Mouse (Mus musculus) liver, embryonic 16.5 days (tissue): ENCODE data around the gene Gm10644. TPM values are rescaled to one million over a fixed set of nuclear protein-coding genes. Genes with fewer than 3 reads are reported as not detected.

Experiments
- ATAC-seq: fragments of 200-750 bp; cut with Nextera tagmentation; 2 replicates; pipeline ENCODE4 v1.8.0; 2017; ENCODE audit warnings: low read depth, mild to moderate bottlenecking, moderate number of reproducible peaks, moderate library complexity
- H3K27ac ChIP-seq: fragments of 300-500 bp; sonication (generic); 2 replicates; pipeline ENCODE4 v1.5.1; 2014; ENCODE audit warnings: mild to moderate bottlenecking, low read length
- H3K27me3 ChIP-seq: fragments of 300-500 bp; sonication (generic); 2 replicates; pipeline ENCODE4 v1.6.1; 2014; ENCODE audit warnings: low read depth, low read length, mixed read lengths; ENCODE audit not compliant: control insufficient read depth, insufficient read depth
- H3K36me3 ChIP-seq: fragments of 300-500 bp; sonication (generic); 2 replicates; pipeline ENCODE4 v1.6.1; 2014; ENCODE audit warnings: mild to moderate bottlenecking; ENCODE audit not compliant: control insufficient read depth, insufficient read depth
- H3K4me1 ChIP-seq: fragments of 300-500 bp; sonication (generic); 2 replicates; pipeline ENCODE4 v1.6.1; 2014; ENCODE audit warnings: low read depth, low read length, mixed read lengths; ENCODE audit not compliant: control insufficient read depth
- H3K4me2 ChIP-seq: fragments of 300-500 bp; sonication (generic); 2 replicates; pipeline ENCODE4 v1.6.1; 2014; ENCODE audit warnings: low read depth, low read length, mixed read lengths
- H3K4me3 ChIP-seq: fragments of 300-500 bp; sonication (generic); 2 replicates; pipeline ENCODE4 v1.5.1; 2014; ENCODE audit warnings: low read depth, mild to moderate bottlenecking, low read length
- H3K9ac ChIP-seq: fragments of 300-500 bp; sonication (generic); 2 replicates; pipeline ENCODE4 v1.6.1; 2014; ENCODE audit warnings: low read depth, low read length
- H3K9me3 ChIP-seq: fragments of 300-500 bp; sonication (generic); replicated peaks from 2 replicates; pipeline ENCODE4 v1.6.1; 2016; ENCODE audit warnings: low read length; ENCODE audit not compliant: control insufficient read depth
- WGBS: fragments of 180-500 bp; shearing (Covaris S2); extraction: QIAGEN DNeasy Blood & Tissue Kit; methylation state at CpG from one replicate; pipeline ENCODE4 v1.1.7; 2014; ENCODE audit not compliant: insufficient replicate concordance; 5-methylcytosine and 5-hydroxymethylcytosine counted together
- polyA plus RNA-seq: library from polyadenylated mRNA; unstranded; fragments of >200 nt; fragmentation: Nextera tagmentation; extraction: Ambion mirVana; gene quantifications from 2 replicates; pipeline ENCODE4 v1.2.1, GENCODE M21; 2015

Gm10644 gene
- polyA plus RNA-seq, 1 experiment from 2014 or later = 0.41 TPM

GRCm38 (mm10) chr8:83955958-83956218 lies 883 bp upstream of the Gm10644 start:
- no peak for ATAC-seq
- Histone ChIP-seq H3K4me3 (peak overlapping the region; percentile 83), H3K27me3 (no peaks in the 10 kb centered on the region), H3K9ac (peak overlapping the region; percentile 80), H3K4me1 (peaks cover 19% of the 10 kb centered on the region), H3K27ac (peak overlapping the region; percentile 78), H3K36me3 (peaks cover 5% of the 10 kb centered on the region; the same call in 1 of the 2 replicates), H3K4me2 (peak overlapping the region; percentile 83), H3K9me3 (no peaks in the 10 kb centered on the region)
- WGBS = under 1% methylated on average over 15 of the region's 15 CpGs

GRCm38 (mm10) chr8:83954749-83955105 lies 278 bp downstream of the Gm10644 start:
- no peak for ATAC-seq
- Histone ChIP-seq H3K9me3 (no peaks in the 10 kb centered on the region), H3K9ac (peak overlapping the region; percentile 13), H3K27ac (peak overlapping the region; percentile 52), H3K4me2 (peak overlapping the region; percentile 77), H3K36me3 (peaks cover 2% of the 10 kb centered on the region; the same call in 1 of the 2 replicates), H3K4me3 (peak overlapping the region; percentile 83), H3K27me3 (no peaks in the 10 kb centered on the region), H3K4me1 (peaks cover 19% of the 10 kb centered on the region)
- 2% methylated on average over 14 of the region's 14 CpGs for WGBS

DNA sequence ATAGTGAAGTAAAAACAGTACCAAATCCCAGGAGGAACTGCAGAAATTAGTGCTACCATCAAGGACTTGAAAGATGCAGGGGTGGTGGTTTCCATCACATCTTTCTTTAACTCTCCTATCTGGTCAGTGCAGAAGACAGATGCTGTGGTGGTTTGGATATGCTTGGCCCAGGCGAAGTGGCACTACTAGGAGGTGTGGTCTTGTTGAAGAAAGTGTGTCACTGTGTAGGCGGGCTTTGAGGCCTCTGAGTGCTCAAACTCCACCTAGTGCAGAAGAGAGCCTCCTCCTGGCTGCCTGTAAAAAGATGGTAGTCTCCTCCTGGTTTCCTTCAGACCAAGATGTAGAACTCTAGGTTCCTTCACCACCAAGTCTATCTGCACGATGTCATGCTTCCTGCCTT lies 9.5 kb downstream of the Gm10644 start:
- WGBS = 25% methylated on average over 3 of the region's 3 CpGs
- no peaks in the 10 kb centered on the region for H3K36me3 ChIP-seq
- no peak overlapping the region for H3K27ac ChIP-seq
- no peak overlapping the region for H3K9ac ChIP-seq
- no peak overlapping the region for H3K4me2 ChIP-seq
- no peaks in the 10 kb centered on the region for H3K4me1 ChIP-seq
- no peaks in the 10 kb centered on the region for H3K9me3 ChIP-seq
- ATAC-seq = no peak
- H3K4me3 ChIP-seq = no peak overlapping the region
- H3K27me3 ChIP-seq = no peaks in the 10 kb centered on the region

DNA sequence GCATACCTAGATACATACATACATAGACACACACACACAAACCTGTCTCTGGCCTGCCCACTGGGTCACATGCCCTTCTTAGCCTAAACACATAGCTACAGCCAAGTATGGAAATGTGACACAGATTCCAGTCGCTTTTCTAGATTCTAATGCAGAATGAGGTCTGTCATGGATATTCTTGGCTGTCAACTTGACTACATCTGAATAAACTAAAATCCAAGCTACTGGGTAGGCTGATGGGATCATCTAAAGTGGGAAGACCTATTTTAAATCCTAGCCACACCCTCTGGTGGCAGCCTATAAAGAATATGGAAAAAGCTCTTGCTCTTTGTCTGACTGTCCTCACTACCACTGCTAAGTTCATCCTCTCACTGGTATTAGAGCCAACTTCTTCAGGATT lies 12.6 kb downstream of the Gm10644 start:
- no peak overlapping the region for H3K4me3 ChIP-seq
- WGBS = 40% methylated on average over 1 of the region's 1 CpGs

DNA sequence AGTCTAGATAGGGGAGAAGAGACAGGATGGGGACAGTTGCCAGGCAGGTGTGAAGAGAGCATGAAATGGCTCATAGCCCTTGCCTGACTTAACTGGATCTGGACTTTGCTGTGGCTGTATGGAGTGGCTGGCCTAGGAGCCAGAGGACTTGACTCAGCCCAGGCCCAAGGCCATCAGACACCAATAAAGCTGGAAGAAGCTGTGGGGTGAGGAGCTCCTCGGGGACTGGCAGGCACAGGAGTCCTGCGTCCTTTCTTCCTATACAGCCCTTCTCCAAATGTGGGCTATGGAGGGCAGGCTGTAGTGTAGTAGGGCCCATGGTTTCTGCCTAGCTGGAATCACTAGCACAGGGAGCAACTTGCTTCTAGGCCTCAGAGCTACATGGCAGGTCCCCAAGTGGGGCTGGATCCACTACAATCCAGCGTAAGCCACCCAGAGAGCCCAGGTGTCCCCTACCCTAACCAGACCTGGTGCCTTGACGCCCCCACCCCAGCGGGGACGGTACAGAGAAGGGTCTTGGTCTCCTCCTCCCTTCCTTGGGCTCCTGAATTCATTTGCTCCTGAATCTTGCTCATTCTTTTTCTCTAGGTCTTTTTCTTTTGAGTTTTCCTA lies 13.8 kb downstream of the Gm10644 start:
- 59% methylated on average over 6 of the region's 6 CpGs for WGBS
- Histone ChIP-seq H3K27me3 (no peaks in the 10 kb centered on the region), H3K27ac (no peak overlapping the region), H3K4me3 (no peak overlapping the region), H3K4me1 (no peaks in the 10 kb centered on the region), H3K9me3 (no peaks in the 10 kb centered on the region), H3K36me3 (no peaks in the 10 kb centered on the region), H3K4me2 (no peak overlapping the region), H3K9ac (no peak overlapping the region)
- ATAC-seq = no peak

More for the DNA sequence above, 12.6 kb downstream of the Gm10644 start:
- Histone ChIP-seq H3K4me1 (no peaks in the 10 kb centered on the region), H3K9me3 (no peaks in the 10 kb centered on the region), H3K27me3 (no peaks in the 10 kb centered on the region), H3K36me3 (no peaks in the 10 kb centered on the region), H3K27ac (no peak overlapping the region), H3K9ac (no peak overlapping the region), H3K4me2 (no peak overlapping the region)
- no peak for ATAC-seq

DNA sequence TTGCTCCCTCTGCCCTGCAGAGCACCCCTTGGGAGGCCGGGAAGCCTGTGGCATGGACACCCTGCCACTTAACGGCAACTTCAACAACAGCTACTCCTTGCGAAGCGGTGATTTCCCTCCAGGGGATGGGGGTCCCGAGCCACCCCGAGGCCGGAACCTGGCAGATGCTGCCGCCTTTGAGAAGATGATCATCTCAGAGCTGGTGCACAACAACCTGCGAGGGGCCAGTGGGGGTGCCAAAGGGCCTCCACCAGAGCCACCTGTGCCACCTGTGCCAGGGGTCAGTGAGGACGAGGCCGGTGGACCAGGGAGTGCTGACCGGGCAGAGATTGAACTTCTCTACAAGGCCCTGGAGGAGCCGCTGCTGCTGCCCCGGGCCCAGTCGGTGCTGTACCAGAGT lies 16.7 kb downstream of the Gm10644 start:
- H3K36me3 ChIP-seq = no peaks in the 10 kb centered on the region
- no peak overlapping the region for H3K4me3 ChIP-seq
- no peaks in the 10 kb centered on the region for H3K4me1 ChIP-seq
- ATAC-seq = no peak
- no peak overlapping the region for H3K27ac ChIP-seq
- H3K27me3 ChIP-seq = no peaks in the 10 kb centered on the region
- WGBS = 78% methylated on average over 15 of the region's 15 CpGs
- no peaks in the 10 kb centered on the region for H3K9me3 ChIP-seq
- no peak overlapping the region for H3K4me2 ChIP-seq
- H3K9ac ChIP-seq = no peak overlapping the region

DNA sequence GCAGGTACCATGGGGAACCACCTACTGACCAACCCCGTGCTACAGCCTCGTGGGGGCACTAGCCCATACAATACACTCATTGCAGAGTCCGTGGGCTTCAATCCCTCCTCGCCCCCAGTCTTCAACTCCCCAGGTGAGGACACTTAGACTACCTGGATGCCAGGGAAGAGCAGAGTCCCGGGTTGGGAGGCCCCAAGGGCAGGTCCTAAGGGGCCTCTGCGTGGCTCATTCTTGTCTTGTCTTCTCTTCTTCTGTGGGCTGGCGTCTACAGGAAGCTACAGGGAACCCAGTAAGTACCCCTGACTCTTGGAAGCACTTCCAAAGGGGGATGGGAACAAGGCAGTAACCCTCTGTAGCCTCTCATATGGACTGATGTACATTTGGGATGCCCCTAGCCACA lies 17.4 kb downstream of the Gm10644 start:
- no peak overlapping the region for H3K4me2 ChIP-seq
- no peaks in the 10 kb centered on the region for H3K9me3 ChIP-seq
- H3K4me3 ChIP-seq = no peak overlapping the region
- no peaks in the 10 kb centered on the region for H3K4me1 ChIP-seq
- ATAC-seq = no peak
- no peak overlapping the region for H3K9ac ChIP-seq
- no peak overlapping the region for H3K27ac ChIP-seq
- H3K36me3 ChIP-seq = no peaks in the 10 kb centered on the region
- WGBS = 66% methylated on average over 7 of the region's 7 CpGs
- no peaks in the 10 kb centered on the region for H3K27me3 ChIP-seq

GRCm38 (mm10) chr8:83935435-83935834 lies 19.6 kb downstream of the Gm10644 start:
- no peak overlapping the region for H3K4me3 ChIP-seq
- H3K4me1 ChIP-seq = no peaks in the 10 kb centered on the region
- WGBS = 77% methylated on average over 8 of the region's 8 CpGs
- H3K36me3 ChIP-seq = no peaks in the 10 kb centered on the region
- H3K27ac ChIP-seq = no peak overlapping the region
- ATAC-seq = no peak
- H3K4me2 ChIP-seq = no peak overlapping the region
- no peak overlapping the region for H3K9ac ChIP-seq
- no peaks in the 10 kb centered on the region for H3K9me3 ChIP-seq
- H3K27me3 ChIP-seq = no peaks in the 10 kb centered on the region

DNA sequence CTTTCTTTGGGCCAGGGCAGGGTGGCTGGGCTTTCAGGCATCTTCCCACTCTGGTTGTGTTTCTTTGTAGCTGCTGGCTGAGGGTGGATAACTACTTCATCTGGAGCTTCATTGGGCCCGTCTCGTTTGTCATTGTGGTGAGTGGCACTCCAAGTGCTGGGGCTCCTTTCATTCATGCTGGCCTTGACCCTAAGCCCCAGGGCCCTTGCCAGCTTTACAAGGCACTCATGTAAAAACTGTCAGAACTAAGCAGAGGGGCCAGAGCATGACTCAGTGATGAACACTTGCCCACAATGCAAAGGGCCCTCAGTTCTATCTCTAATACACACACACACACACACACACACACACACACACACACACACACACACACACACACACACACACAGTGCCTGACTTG lies 20.0 kb downstream of the Gm10644 start:
- 73% methylated on average over 2 of the region's 2 CpGs for WGBS
- no peak overlapping the region for H3K9ac ChIP-seq
- no peaks in the 10 kb centered on the region for H3K4me1 ChIP-seq
- H3K27ac ChIP-seq = no peak overlapping the region
- H3K4me3 ChIP-seq = no peak overlapping the region
- no peaks in the 10 kb centered on the region for H3K9me3 ChIP-seq
- H3K27me3 ChIP-seq = no peaks in the 10 kb centered on the region
- no peaks in the 10 kb centered on the region for H3K36me3 ChIP-seq
- ATAC-seq = no peak
- no peak overlapping the region for H3K4me2 ChIP-seq
